Mouse (Mus musculus): ENCODE data around the gene Rptor.

Gene Rptor

GRCm38 (mm10) chr11:119603527-119603905, 811 bp downstream of the Rptor start:
- DNase-seq (ENCODE audit: inconsistent age in 2 of 2, low spot score in 1 of 2) = peak in 1 of 2 experiments; percentile 27

GRCm38 (mm10) chr11:119607464-119607863, 4.8 kb downstream of the Rptor start:
- DNase-seq (ENCODE audit: inconsistent age in 2 of 2, low spot score in 1 of 2) = no peak

DNA sequence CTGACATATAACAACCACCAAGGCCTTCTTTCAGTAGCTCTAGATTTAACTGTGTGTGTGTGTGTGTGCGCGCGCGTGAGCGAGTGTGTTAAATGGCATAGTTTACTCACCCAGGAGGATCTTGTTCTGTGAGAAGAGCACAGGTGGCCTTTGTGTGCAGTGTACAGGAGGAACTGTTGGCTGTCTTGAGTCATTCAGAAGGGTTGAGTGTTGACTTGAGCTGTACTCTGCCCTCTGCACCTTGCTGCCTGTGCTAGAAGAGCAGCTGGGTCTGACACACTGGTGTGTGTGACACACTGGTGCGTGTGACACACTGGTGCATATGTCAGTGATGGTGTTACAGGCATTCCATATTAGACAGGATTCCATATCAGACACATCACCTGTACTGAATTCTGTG, 8.8 kb downstream of the Rptor start:
- no peak for DNase-seq (ENCODE audit: inconsistent age in 2 of 2, low spot score in 1 of 2)

- no peak for DNase-seq (ENCODE audit: inconsistent age in 2 of 2, low spot score in 1 of 2)
These were observed 9.5 kb downstream of the Rptor start for GRCm38 (mm10) chr11:119612179-119612578.

GRCm38 (mm10) chr11:119615087-119615486, 12.4 kb downstream of the Rptor start:
- no peak for DNase-seq (ENCODE audit: inconsistent age in 2 of 2, low spot score in 1 of 2)

DNA sequence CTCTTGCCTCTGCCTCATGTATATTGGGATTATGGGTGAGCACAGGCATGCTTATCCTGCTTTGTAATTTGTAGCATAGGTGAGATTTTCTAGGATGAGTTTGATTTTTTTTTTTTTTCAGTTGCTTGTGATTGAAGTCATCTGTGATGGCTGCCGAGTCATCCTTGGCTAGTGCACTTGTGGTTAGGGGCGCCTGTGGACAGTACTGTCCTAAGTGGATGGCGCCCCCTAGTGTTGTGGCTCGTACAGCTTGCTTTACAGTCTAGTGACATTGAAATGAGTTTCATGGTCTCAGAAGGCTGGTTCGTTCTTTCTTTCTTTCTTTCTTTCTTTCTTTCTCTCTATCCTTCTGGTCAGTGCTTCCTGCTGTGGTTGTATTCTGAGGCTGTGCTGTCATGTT, 16.1 kb downstream of the Rptor start:
- DNase-seq (ENCODE audit: inconsistent age in 2 of 2, low spot score in 1 of 2) = peak; percentile 47 to 83

DNA sequence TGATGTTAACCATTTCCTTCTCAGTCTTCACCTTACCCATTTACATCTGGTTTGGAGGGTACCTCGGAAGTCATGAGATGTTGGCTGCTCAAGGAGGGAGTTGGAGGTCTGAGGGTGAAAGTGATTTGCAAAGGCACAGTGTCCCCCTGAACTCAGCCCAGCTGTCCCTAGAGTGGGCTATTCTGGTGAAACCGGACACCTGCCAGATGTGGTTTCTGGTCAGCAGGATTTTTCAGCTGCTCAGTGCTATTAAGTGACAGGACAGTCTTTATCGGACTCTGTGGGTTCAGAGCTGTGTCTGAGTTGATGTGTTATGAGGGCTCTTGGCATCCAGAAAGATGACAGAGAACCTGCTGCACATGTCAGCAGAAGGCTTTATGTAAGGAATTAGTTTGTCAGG, 18.6 kb downstream of the Rptor start:
- DNase-seq (ENCODE audit: inconsistent age in 2 of 2, low spot score in 1 of 2) = no peak

- no peak for DNase-seq (ENCODE audit: inconsistent age in 2 of 2, low spot score in 1 of 2)
These were observed 21.1 kb downstream of the Rptor start for GRCm38 (mm10) chr11:119623800-119624199.

DNA sequence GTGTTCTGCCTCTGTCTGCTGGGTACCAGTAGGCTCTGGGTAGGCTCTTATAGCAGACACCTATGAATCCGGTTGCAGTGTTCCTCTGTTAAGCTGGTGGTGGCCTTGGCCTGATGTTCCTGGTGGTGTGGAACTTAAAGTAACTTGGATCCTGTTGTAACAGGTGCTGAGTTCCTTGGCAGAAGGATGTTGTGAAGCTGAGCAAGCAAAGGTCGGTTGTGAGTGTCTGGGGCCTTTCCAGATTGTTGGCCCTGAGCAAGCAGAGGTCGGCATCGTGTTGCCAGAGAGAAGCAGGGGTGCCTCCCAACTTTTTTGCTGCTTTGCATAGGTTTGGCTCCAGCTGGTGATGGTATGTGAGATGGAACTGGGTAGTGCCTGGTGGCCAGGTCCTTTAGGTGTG, 21.7 kb downstream of the Rptor start:
- peak in 1 of 2 experiments; percentile 45 for DNase-seq (ENCODE audit: inconsistent age in 2 of 2, low spot score in 1 of 2)

- peak in 1 of 2 experiments; percentile 37 for DNase-seq (ENCODE audit: inconsistent age in 2 of 2, low spot score in 1 of 2)
These were observed 22.2 kb downstream of the Rptor start for GRCm38 (mm10) chr11:119624955-119625354.

- peak in 1 of 2 experiments; percentile 51 for DNase-seq (ENCODE audit: inconsistent age in 2 of 2, low spot score in 1 of 2)
These were observed 22.8 kb downstream of the Rptor start for GRCm38 (mm10) chr11:119625476-119625875.

- peak in 1 of 2 experiments; percentile 32 for DNase-seq (ENCODE audit: inconsistent age in 2 of 2, low spot score in 1 of 2)
These were observed 23.2 kb downstream of the Rptor start for GRCm38 (mm10) chr11:119625943-119626342.

- DNase-seq (ENCODE audit: inconsistent age in 2 of 2, low spot score in 1 of 2) = no peak
These were observed 24.5 kb downstream of the Rptor start for GRCm38 (mm10) chr11:119627243-119627642.

DNA sequence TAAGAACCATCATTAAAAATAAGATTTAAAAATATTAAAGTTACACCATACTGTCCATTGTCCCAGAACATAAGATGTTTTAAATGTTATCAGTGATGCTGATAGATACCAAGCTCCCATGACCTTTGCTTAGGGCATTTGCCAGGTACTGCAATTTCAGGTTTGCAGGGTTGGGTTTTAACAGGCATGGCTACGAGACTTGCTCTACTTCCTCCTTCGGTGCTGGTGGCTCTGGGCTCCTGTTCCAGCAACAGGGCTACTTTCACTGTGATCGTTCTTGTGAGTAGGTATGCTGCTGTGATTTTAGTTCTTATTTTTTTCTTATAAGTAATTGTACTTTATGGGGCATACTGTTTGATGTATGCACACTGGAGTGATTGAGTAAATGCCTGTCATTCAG, 26.4 kb downstream of the Rptor start:
- no peak for DNase-seq (ENCODE audit: inconsistent age in 2 of 2, low spot score in 1 of 2)

- DNase-seq (ENCODE audit: inconsistent age in 2 of 2, low spot score in 1 of 2) = no peak
These were observed 27.6 kb downstream of the Rptor start for GRCm38 (mm10) chr11:119630329-119630728.

- no peak for DNase-seq (ENCODE audit: inconsistent age in 2 of 2, low spot score in 1 of 2)
These were observed 28.6 kb downstream of the Rptor start for GRCm38 (mm10) chr11:119631222-119631870.

GRCm38 (mm10) chr11:119636371-119636883, 33.7 kb downstream of the Rptor start:
- DNase-seq (ENCODE audit: inconsistent age in 2 of 2, low spot score in 1 of 2) = peak; percentile 48 to 87

- DNase-seq (ENCODE audit: inconsistent age in 2 of 2, low spot score in 1 of 2) = no peak
These were observed 34.8 kb downstream of the Rptor start for GRCm38 (mm10) chr11:119637519-119637918.

DNA sequence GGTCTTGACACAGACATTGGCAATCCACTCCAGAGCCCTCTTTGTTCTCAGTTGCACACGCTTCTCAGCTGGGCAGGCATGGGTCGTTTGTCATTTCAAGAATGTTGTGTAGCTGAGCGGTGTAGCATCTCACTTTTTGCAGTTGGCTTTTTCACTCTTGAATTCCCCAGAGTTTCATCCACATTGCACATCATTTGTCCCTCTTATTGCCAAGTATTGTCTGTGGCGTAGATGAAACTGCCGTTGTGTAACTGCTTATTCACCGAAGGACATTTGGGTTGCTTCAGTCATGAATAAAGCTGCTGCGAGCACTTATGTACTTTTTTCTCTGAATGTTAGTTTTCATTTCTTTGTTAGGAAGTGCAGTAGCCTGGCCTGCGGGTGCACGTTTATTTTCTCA, 37.8 kb downstream of the Rptor start:
- peak in 1 of 2 experiments; percentile 78 for DNase-seq (ENCODE audit: inconsistent age in 2 of 2, low spot score in 1 of 2)

DNA sequence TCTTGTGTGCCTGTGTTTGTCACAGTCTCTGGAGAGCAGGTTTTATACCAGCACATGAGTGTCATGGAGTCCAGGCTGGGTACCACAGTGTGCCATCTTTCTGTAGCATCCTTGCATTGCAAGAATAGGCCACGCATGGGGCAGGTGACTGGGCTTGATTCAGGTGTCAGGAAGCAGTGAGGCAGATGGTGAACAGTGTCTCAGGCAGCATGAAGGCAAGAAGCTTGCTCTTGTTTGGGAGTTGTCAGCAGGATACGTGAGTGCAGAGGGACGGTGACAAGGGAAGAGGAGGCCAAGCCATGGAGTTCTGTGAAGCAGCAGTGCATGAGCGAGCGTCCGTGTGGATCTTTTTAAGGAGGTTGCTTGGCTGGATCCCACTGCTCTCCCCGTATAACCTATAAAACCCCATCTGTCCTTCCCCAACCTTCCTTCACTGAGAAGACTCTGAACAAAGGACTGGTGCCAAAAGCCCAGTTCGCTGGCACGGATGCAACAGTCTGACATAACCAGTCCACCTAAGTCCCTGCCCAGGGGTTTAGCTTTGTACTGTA, 39.2 kb downstream of the Rptor start:
- no peak for DNase-seq (ENCODE audit: inconsistent age in 2 of 2, low spot score in 1 of 2)

DNA sequence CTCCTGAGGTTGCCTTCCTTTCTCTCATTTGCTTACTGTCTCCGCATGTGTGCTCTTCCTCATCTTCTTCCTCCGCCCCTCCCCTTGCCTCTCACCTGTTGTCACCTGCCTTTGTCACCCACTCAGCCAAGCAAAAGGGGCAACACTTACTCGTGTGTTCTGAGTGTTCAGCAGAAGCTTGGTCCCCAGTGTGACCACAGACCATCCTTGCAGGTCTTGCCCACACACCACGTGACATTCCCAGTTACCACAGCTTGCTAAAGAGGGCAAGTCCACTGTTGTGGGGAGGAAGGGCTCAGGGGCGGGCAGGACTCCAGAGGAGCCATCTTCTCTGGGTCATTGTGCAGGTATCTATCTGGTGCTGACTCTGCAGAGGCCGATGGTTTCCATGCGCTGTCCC, 40.6 kb downstream of the Rptor start:
- DNase-seq (ENCODE audit: inconsistent age in 2 of 2, low spot score in 1 of 2) = no peak

DNA sequence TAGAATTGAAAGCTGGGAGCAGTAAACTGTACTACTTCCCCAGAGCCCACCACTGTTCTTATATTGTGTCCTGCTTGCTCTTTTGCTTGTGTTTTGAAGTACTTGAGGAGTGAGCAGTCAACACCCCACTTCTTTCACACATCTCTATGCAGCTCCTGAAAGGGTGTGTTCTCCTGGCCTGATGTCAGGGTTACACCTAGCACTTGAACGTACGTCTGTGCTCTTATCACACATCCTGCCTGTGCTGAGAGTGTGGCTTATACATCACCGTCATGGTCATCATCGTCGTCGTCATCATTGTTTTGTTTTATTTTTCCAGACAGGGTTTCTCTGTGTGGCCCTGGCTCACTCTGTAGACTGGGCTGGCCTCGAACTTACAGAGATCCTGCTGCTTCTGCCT, 41.4 kb downstream of the Rptor start:
- DNase-seq (ENCODE audit: inconsistent age in 2 of 2, low spot score in 1 of 2) = no peak
